Mouse (Mus musculus) midbrain, embryonic 16.5 days (tissue): Measurements from ENCODE around the gene N4bp1. TPM values are rescaled to one million over a fixed set of nuclear protein-coding genes. Genes with fewer than 3 reads are reported as not detected.

ENCODE experiments used
- ATAC-seq: fragments of 200-750 bp; cut with Nextera tagmentation; 2 replicates; pipeline ENCODE4 v1.8.0; 2017; ENCODE audit warnings: moderate TSS enrichment
- H3K27ac ChIP-seq: fragments of 300-500 bp; sonication (generic); 2 replicates; pipeline ENCODE4 v1.5.1; 2014; ENCODE audit warnings: mild to moderate bottlenecking, low read length, mixed read lengths
- H3K27me3 ChIP-seq: fragments of 300-500 bp; sonication (generic); 2 replicates; pipeline ENCODE4 v1.6.1; 2014; ENCODE audit warnings: low read depth, low read length, mixed read lengths; ENCODE audit not compliant: control insufficient read depth, insufficient read depth
- H3K36me3 ChIP-seq: fragments of 300-500 bp; sonication (generic); 2 replicates; pipeline ENCODE4 v1.6.1; 2014; ENCODE audit warnings: mild to moderate bottlenecking, low read length, moderate library complexity, mixed read lengths; ENCODE audit not compliant: control insufficient read depth, insufficient read depth
- H3K4me1 ChIP-seq: fragments of 300-500 bp; sonication (generic); 2 replicates; pipeline ENCODE4 v1.6.1; 2014; ENCODE audit warnings: mild to moderate bottlenecking, low read length, mixed read lengths; ENCODE audit not compliant: control insufficient read depth, insufficient read depth
- H3K4me2 ChIP-seq: fragments of 300-500 bp; sonication (generic); 2 replicates; pipeline ENCODE4 v1.6.1; 2014; ENCODE audit warnings: mild to moderate bottlenecking, low read length, mixed read lengths
- H3K4me3 ChIP-seq: fragments of 300-500 bp; sonication (generic); 2 replicates; pipeline ENCODE4 v1.5.1; 2014; ENCODE audit warnings: low read depth, mild to moderate bottlenecking, low read length, moderate library complexity, mixed read lengths
- H3K9ac ChIP-seq: fragments of 300-500 bp; sonication (generic); 2 replicates; pipeline ENCODE4 v1.6.1; 2014; ENCODE audit warnings: low read depth, low read length, mixed read lengths
- H3K9me3 ChIP-seq: fragments of 300-500 bp; sonication (generic); replicated peaks from 2 replicates; pipeline ENCODE4 v1.6.1; 2014; ENCODE audit warnings: mild to moderate bottlenecking, low read length, mixed read lengths; ENCODE audit not compliant: control insufficient read depth, poor library complexity, severe bottlenecking
- WGBS: fragments of 180-500 bp; shearing (Covaris S2); extraction: QIAGEN DNeasy Blood & Tissue Kit; methylation state at CpG from one replicate; pipeline ENCODE4 v1.1.7; 2014; 5-methylcytosine and 5-hydroxymethylcytosine counted together
- polyA plus RNA-seq: library from polyadenylated mRNA; unstranded; fragments of >200 nt; fragmentation: Nextera tagmentation; extraction: Ambion mirVana; gene quantifications from 2 replicates; pipeline ENCODE4 v1.2.1, GENCODE M21; 2015

N4bp1 gene
- polyA plus RNA-seq, 1 experiment from 2014 or later: 9.2 TPM

- no peaks in the 10 kb centered on the region for H3K36me3 ChIP-seq
- H3K4me2 ChIP-seq: no peak overlapping the region
- no peak overlapping the region for H3K4me3 ChIP-seq
- WGBS: 76% methylated on average over 2 of the region's 2 CpGs
- H3K27me3 ChIP-seq: no peaks in the 10 kb centered on the region
- H3K4me1 ChIP-seq: peaks cover 10% of the 10 kb centered on the region
- no peak overlapping the region for H3K27ac ChIP-seq
- H3K9me3 ChIP-seq: no peaks in the 10 kb centered on the region
- no peak overlapping the region for H3K9ac ChIP-seq
- ATAC-seq: no peak
Observed at GRCm38 (mm10) chr8:86853989-86854373, 31.1 kb downstream of the N4bp1 start.

DNA sequence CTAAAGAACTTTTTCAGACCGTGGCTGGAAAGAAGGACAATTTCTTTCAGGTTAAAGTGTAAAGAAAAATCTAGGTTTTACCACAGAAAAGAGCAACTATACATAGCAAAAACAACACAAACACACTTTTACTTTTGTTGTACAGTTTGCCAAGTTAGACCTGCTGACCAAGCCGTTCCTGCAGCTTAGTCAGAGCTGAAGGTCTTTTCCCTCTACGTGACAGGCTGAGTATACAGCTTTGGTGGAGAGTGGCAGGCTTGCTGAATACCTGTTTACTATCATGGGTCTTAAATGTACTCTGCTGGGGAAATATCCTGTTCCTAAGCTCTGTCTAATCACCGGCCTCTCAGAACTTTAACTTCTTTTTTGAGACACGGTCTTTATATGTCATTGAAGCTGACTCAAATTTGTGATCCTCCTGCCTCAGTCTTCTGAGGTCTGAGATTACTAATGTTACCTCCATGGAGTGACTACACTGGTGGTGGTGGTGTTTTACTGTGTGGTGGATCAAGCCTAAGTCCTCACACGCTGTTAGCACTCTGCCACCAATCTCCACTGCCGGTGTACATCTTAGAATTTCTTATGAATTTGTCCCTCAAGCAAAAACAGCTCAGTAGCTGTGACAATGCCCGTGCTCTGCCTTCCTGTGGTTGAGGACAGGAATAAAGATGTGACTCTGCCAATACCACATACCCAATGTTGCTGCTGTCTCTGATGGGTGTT lies 31.6 kb downstream of the N4bp1 start:
- 88% methylated on average over 8 of the region's 8 CpGs for WGBS
- Histone ChIP-seq H3K4me2 (no peak overlapping the region), H3K27ac (no peak overlapping the region), H3K36me3 (no peaks in the 10 kb centered on the region), H3K27me3 (no peaks in the 10 kb centered on the region), H3K4me3 (no peak overlapping the region), H3K4me1 (peaks cover 10% of the 10 kb centered on the region), H3K9ac (no peak overlapping the region), H3K9me3 (no peaks in the 10 kb centered on the region)
- no peak for ATAC-seq

GRCm38 (mm10) chr8:86852491-86852890 lies 32.6 kb downstream of the N4bp1 start:
- ATAC-seq: no peak
- H3K4me3 ChIP-seq: no peak overlapping the region
- peaks cover 10% of the 10 kb centered on the region for H3K4me1 ChIP-seq
- 0 out of 2 replicates have a peak, but pooled peaks cover 2% of the 10 kb centered on the region for H3K36me3 ChIP-seq
- H3K9ac ChIP-seq: no peak overlapping the region
- H3K27me3 ChIP-seq: no peaks in the 10 kb centered on the region
- H3K9me3 ChIP-seq: no peaks in the 10 kb centered on the region
- no peak overlapping the region for H3K27ac ChIP-seq
- H3K4me2 ChIP-seq: no peak overlapping the region
- WGBS: 92% methylated on average over 3 of the region's 3 CpGs

GRCm38 (mm10) chr8:86848876-86849275 lies 36.2 kb downstream of the N4bp1 start:
- Histone ChIP-seq H3K9ac (no peak overlapping the region), H3K4me2 (no peak overlapping the region), H3K4me1 (peaks cover 1% of the 10 kb centered on the region), H3K27me3 (no peaks in the 10 kb centered on the region), H3K4me3 (no peak overlapping the region), H3K27ac (no peak overlapping the region), H3K36me3 (peaks cover 2% of the 10 kb centered on the region), H3K9me3 (no peaks in the 10 kb centered on the region)
- 84% methylated on average over 5 of the region's 5 CpGs for WGBS
- no peak for ATAC-seq

DNA sequence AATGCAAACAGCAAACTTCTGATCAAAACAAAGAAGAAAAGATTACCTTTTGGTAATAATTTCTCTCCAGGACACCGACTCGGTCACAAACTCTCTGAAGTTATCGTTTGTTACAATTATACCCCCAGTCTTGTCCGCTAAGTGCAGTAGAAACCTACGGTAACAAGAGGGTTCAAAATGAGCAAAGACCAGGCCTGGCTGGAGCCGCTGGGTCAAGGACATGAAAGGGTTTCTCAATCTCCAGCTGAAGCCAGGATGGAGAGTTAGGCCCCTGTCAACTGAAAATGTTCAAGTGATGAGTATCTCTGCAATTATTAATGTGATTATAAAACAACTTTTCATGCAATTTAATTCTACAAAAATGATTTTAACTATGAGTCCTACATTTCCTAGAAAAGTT lies 36.7 kb downstream of the N4bp1 start:
- Histone ChIP-seq H3K4me2 (no peak overlapping the region), H3K4me3 (no peak overlapping the region), H3K4me1 (no peaks in the 10 kb centered on the region), H3K9ac (no peak overlapping the region), H3K36me3 (peaks cover 6% of the 10 kb centered on the region), H3K27me3 (no peaks in the 10 kb centered on the region), H3K9me3 (no peaks in the 10 kb centered on the region), H3K27ac (no peak overlapping the region)
- no peak for ATAC-seq
- WGBS: 91% methylated on average over 6 of the region's 6 CpGs

- no peak overlapping the region for H3K27ac ChIP-seq
- no peak for ATAC-seq
- H3K9me3 ChIP-seq: no peaks in the 10 kb centered on the region
- no peaks in the 10 kb centered on the region for H3K4me1 ChIP-seq
- no peaks in the 10 kb centered on the region for H3K27me3 ChIP-seq
- WGBS: 93% methylated on average over 3 of the region's 3 CpGs
- H3K36me3 ChIP-seq: peaks cover 11% of the 10 kb centered on the region
- no peak overlapping the region for H3K9ac ChIP-seq
- no peak overlapping the region for H3K4me2 ChIP-seq
- no peak overlapping the region for H3K4me3 ChIP-seq
Observed at GRCm38 (mm10) chr8:86847091-86847490, 38.0 kb downstream of the N4bp1 start.

- Histone ChIP-seq H3K27ac (no peak overlapping the region), H3K27me3 (no peaks in the 10 kb centered on the region), H3K4me3 (no peak overlapping the region), H3K4me2 (no peak overlapping the region), H3K9ac (no peak overlapping the region), H3K4me1 (no peaks in the 10 kb centered on the region), H3K36me3 (peaks cover 11% of the 10 kb centered on the region), H3K9me3 (no peaks in the 10 kb centered on the region)
- no peak for ATAC-seq
- 97% methylated on average over 5 of the region's 5 CpGs for WGBS
Observed at GRCm38 (mm10) chr8:86845875-86846274, 39.2 kb downstream of the N4bp1 start.

DNA sequence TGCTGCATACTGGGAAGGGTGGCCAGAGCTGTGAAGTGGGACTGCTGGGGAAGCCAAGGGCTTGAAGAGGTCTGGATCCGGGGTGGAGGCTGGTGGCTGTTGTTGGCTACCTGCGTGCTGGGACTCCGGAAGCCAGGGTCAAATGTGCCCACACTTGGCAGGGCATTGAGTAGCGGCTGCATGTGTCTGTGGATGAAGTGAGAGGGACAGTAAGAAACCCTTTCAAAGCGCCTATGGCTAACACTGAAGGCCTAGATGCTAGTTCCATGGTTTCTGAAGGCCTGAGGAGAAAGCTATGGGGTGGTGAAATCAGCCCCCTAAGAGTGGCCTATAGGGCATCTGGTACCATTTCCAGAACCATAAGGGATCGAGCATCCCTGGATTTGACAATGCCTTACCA lies 40.2 kb downstream of the N4bp1 start:
- Histone ChIP-seq H3K9ac (no peak overlapping the region), H3K4me3 (no peak overlapping the region), H3K36me3 (peaks cover 11% of the 10 kb centered on the region), H3K9me3 (no peaks in the 10 kb centered on the region), H3K27ac (no peak overlapping the region), H3K4me1 (no peaks in the 10 kb centered on the region), H3K4me2 (no peak overlapping the region), H3K27me3 (no peaks in the 10 kb centered on the region)
- no peak for ATAC-seq
- 96% methylated on average over 6 of the region's 6 CpGs for WGBS

GRCm38 (mm10) chr8:86843896-86844295 lies 41.2 kb downstream of the N4bp1 start:
- Histone ChIP-seq H3K9me3 (no peaks in the 10 kb centered on the region), H3K4me3 (no peak overlapping the region), H3K27me3 (no peaks in the 10 kb centered on the region), H3K27ac (no peak overlapping the region), H3K9ac (no peak overlapping the region), H3K36me3 (peaks cover 11% of the 10 kb centered on the region), H3K4me2 (no peak overlapping the region), H3K4me1 (no peaks in the 10 kb centered on the region)
- WGBS: 42% methylated on average over 8 of the region's 8 CpGs
- ATAC-seq: no peak
